Mouse (Mus musculus): ENCODE results near the gene Icosl. TPM values are rescaled to one million over a fixed set of nuclear protein-coding genes. Genes with fewer than 3 reads are reported as not detected.

Icosl gene
- polyA plus RNA-seq, 1 experiment from 2014 or later = 5.3 TPM

DNA sequence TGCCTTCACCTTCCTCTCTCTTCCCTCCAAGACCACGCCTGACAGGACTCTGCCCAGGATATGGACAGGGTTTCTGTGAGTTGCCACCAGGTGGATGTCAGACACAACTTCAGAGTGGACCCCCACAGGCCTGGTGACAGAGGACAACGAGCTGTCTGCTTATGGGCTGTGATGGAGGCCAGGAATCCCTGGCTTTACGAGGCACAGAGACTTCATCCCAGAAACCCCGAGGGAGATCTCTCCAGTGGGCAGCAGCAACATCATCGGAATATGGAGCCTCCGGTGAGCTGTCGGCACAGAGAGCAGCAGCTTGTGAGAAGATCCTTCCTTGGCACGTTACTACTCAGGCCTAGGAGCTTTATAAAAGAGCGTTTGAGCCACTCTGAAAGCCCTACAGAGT is 8.8 kb downstream of the Icosl start:
- no peak overlapping the region for H3K4me3 ChIP-seq (replicated peaks)
- no peak overlapping the region for H3K9ac ChIP-seq
- ATAC-seq (ENCODE audit: insufficient number of reproducible peaks, low FRiP score, low TSS enrichment, low read depth) = no peak
- H3K4me1 ChIP-seq = 0 out of 2 replicates have a peak, but pooled peaks cover 6% of the 10 kb centered on the region
- H3K4me2 ChIP-seq (replicated peaks) = no peak overlapping the region
- no peaks in the 10 kb centered on the region for H3K9me3 ChIP-seq (replicated peaks)
- no peaks in the 10 kb centered on the region for H3K36me3 ChIP-seq
- H3K27ac ChIP-seq (replicated peaks) = no peak overlapping the region
- no peaks in the 10 kb centered on the region for H3K27me3 ChIP-seq
- WGBS = 71% methylated on average over 9 of the region's 9 CpGs

DNA sequence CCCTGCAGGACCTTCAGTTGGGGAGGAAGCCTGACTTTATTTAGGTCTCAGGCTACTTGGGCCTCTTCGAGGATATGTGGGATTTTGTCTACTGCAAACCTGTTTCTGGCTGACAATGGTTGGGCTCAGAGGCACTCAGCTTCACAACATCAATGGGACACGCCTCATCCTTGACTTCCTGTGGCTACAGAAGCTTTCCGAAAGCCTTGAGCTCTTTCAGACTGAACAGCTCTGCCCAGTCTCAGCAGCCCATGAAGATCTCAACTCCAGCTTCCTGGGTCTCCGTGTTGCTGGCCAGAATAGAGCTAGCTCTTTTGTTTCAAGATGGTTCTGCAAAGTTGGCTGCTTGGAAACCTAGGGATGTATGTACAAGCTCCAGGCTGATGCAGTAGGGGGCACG is 9.2 kb downstream of the Icosl start:
- no peak overlapping the region for H3K4me3 ChIP-seq (replicated peaks)
- no peak overlapping the region for H3K27ac ChIP-seq (replicated peaks)
- H3K4me1 ChIP-seq = 0 out of 2 replicates have a peak, but pooled peaks cover 6% of the 10 kb centered on the region
- H3K36me3 ChIP-seq = no peaks in the 10 kb centered on the region
- H3K4me2 ChIP-seq (replicated peaks) = no peak overlapping the region
- H3K9ac ChIP-seq = no peak overlapping the region
- H3K27me3 ChIP-seq = no peaks in the 10 kb centered on the region
- 75% methylated on average over 5 of the region's 5 CpGs for WGBS
- ATAC-seq (ENCODE audit: insufficient number of reproducible peaks, low FRiP score, low TSS enrichment, low read depth) = no peak
- H3K9me3 ChIP-seq (replicated peaks) = no peaks in the 10 kb centered on the region

DNA sequence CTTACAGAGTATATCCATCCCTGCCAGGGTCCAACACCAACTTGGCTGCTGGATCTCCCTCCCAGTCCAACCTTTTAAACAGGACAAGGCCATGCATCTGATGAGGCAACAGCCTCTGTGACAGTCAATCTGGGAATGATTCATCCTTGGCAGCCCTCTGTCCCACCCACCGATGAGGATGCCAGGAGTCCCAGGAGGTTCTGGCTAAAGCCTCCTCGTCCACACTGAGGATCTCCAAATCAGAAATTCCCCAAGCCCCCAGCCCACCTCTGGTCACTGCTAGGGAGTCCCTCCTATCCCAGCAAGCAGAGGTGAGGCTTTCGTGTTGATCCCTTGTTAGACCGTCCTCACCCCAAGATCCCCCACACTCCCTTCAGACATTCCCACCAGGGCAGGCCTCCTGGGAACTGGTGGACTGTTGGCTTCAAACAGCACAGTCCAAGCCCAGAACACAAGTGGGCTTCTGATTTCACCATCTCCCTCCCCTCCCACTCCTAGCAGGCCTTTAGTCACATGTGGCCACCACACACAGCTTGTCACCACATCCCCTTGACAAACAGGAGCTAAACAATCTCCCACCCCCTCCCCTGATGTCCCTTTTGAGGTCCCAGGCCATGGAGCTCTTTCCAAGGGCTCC is 11.0 kb downstream of the Icosl start:
- 0 out of 2 replicates have a peak, but pooled peaks cover 6% of the 10 kb centered on the region for H3K4me1 ChIP-seq
- H3K27ac ChIP-seq (replicated peaks) = no peak overlapping the region
- WGBS = 73% methylated on average over 4 of the region's 4 CpGs
- H3K4me3 ChIP-seq (replicated peaks) = no peak overlapping the region
- no peak overlapping the region for H3K4me2 ChIP-seq (replicated peaks)
- H3K27me3 ChIP-seq = no peaks in the 10 kb centered on the region
- no peaks in the 10 kb centered on the region for H3K36me3 ChIP-seq
- H3K9me3 ChIP-seq (replicated peaks) = no peaks in the 10 kb centered on the region
- no peak for ATAC-seq (ENCODE audit: insufficient number of reproducible peaks, low FRiP score, low TSS enrichment, low read depth)
- H3K9ac ChIP-seq = no peak overlapping the region

GRCm38 (mm10) chr10:78084073-78084472 is 15.0 kb downstream of the Icosl start:
- no peak for ATAC-seq (ENCODE audit: insufficient number of reproducible peaks, low FRiP score, low TSS enrichment, low read depth)
- Histone ChIP-seq H3K36me3 (no peaks in the 10 kb centered on the region), H3K27me3 (no peaks in the 10 kb centered on the region), H3K27ac (replicated peaks) (no peak overlapping the region), H3K4me2 (replicated peaks) (no peak overlapping the region), H3K9me3 (replicated peaks) (no peaks in the 10 kb centered on the region), H3K4me3 (replicated peaks) (no peak overlapping the region), H3K4me1 (0 out of 2 replicates have a peak, but pooled peaks cover 6% of the 10 kb centered on the region), H3K9ac (no peak overlapping the region)
- 55% methylated on average over 1 of the region's 1 CpGs for WGBS

DNA sequence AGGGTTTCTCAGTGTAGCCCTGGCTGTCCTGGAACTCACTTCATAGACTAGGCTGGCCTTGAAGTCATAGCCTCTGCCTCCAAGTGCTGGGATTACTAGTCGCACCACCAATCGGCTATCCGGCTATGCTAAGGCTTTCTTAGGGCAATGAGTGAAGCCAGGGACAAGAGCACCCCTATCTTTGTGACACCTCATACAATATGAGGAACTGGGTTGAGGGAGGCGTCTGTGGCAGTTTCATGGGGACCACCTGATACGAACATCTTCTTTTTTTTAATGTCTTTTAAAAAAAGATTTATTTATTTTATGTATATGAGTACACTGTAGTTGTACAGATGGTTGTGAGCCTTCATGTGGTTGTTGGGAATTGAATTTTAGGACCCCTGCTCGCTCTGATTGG is 16.6 kb downstream of the Icosl start:
- Histone ChIP-seq H3K27me3 (no peaks in the 10 kb centered on the region), H3K4me1 (no peaks in the 10 kb centered on the region), H3K9ac (no peak overlapping the region), H3K4me3 (replicated peaks) (no peak overlapping the region), H3K9me3 (replicated peaks) (no peaks in the 10 kb centered on the region), H3K36me3 (no peaks in the 10 kb centered on the region), H3K27ac (replicated peaks) (no peak overlapping the region), H3K4me2 (replicated peaks) (no peak overlapping the region)
- ATAC-seq (ENCODE audit: insufficient number of reproducible peaks, low FRiP score, low TSS enrichment, low read depth) = no peak
- WGBS = 91% methylated on average over 6 of the region's 6 CpGs

DNA sequence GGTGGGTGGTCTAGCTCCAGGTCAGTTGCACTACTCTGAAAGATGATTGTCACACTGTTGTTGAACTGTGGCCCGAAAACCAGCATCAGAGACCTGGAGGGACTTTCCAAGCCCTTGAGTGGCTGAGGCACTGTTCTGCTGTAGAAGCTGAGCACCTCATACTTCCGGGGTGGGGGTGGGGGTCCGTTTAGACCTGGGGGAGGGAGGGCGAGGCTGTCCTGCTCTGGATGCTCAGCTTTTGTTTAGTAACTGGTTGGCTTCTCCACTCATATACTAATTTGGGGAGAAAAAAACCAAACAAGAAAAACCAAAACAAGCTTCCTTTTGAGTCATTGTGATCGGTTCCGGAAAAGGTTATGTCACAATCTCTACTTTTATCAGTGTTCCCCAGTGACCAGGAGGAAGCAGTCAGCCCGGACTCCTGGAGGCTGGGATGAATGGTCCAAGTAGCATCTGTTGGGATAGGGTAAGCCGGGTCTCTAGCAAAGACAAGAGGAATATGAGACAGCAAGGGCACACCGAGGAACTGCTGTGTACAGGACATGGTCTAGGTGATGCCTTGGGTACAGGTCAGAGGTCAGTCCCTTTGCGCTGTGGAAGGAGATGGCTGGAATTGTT is 17.5 kb downstream of the Icosl start:
- Histone ChIP-seq H3K27me3 (no peaks in the 10 kb centered on the region), H3K27ac (replicated peaks) (no peak overlapping the region), H3K4me2 (replicated peaks) (no peak overlapping the region), H3K4me3 (replicated peaks) (no peak overlapping the region), H3K36me3 (no peaks in the 10 kb centered on the region), H3K9me3 (replicated peaks) (no peaks in the 10 kb centered on the region), H3K4me1 (no peaks in the 10 kb centered on the region), H3K9ac (no peak overlapping the region)
- no peak for ATAC-seq (ENCODE audit: insufficient number of reproducible peaks, low FRiP score, low TSS enrichment, low read depth)
- 77% methylated on average over 10 of the region's 10 CpGs for WGBS

DNA sequence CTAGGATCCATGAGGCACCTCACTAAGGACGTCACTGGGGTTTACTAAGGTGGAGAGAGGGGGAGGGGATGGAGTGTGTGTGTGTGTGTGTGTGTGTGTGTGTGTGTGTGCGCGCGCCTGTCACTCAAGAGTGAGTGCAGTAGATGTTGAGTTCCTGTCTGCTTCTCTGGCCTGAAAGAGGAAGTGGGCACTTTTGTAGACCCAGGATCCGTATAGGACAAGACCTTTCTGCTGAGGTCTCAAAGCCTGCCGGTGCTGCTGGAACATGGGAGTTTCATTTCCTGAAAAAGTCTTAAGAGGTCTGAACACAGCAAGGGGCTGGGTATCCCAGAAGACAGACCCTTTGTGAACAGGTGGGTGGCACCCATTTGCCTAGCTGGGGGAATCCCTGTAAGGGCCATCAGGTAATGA is 18.0 kb downstream of the Icosl start:
- ATAC-seq (ENCODE audit: insufficient number of reproducible peaks, low FRiP score, low TSS enrichment, low read depth) = no peak
- WGBS = 81% methylated on average over 6 of the region's 6 CpGs
- no peaks in the 10 kb centered on the region for H3K27me3 ChIP-seq

DNA sequence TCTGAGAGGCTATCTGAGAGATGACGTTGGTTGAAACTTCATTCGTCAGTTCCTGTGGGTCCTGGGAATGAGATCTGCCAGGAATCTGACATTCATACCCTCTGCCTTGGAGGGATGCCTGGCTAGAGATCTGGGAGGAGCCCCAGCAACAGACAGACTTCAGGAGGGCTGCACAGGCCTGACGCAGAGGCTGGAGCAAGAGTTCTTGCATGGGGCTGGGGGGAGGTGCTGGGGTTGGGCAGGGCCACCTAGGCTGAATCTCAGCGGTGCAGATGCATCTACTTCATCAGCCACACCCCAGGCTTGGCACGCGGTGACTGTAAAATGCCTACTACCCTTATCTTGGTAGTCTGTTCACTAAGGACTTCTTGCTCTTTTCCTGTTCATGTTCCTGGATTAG is 21.1 kb downstream of the Icosl start:
- Histone ChIP-seq H3K9me3 (replicated peaks) (no peaks in the 10 kb centered on the region), H3K4me3 (replicated peaks) (no peak overlapping the region), H3K9ac (no peak overlapping the region), H3K4me2 (replicated peaks) (no peak overlapping the region), H3K4me1 (no peaks in the 10 kb centered on the region), H3K27me3 (no peaks in the 10 kb centered on the region), H3K36me3 (no peaks in the 10 kb centered on the region), H3K27ac (replicated peaks) (no peak overlapping the region)
- ATAC-seq (ENCODE audit: insufficient number of reproducible peaks, low FRiP score, low TSS enrichment, low read depth) = 0 out of 2 replicates have a peak, but pooled peaks have one; percentile 31
- WGBS = 36% methylated on average over 6 of the region's 6 CpGs

More for the DNA sequence above, 18.0 kb downstream of the Icosl start:
- no peaks in the 10 kb centered on the region for H3K4me1 ChIP-seq
- no peak overlapping the region for H3K4me3 ChIP-seq (replicated peaks)
- no peak overlapping the region for H3K4me2 ChIP-seq (replicated peaks)
- H3K27ac ChIP-seq (replicated peaks) = no peak overlapping the region
- H3K36me3 ChIP-seq = no peaks in the 10 kb centered on the region
- H3K9me3 ChIP-seq (replicated peaks) = no peaks in the 10 kb centered on the region
- no peak overlapping the region for H3K9ac ChIP-seq

DNA sequence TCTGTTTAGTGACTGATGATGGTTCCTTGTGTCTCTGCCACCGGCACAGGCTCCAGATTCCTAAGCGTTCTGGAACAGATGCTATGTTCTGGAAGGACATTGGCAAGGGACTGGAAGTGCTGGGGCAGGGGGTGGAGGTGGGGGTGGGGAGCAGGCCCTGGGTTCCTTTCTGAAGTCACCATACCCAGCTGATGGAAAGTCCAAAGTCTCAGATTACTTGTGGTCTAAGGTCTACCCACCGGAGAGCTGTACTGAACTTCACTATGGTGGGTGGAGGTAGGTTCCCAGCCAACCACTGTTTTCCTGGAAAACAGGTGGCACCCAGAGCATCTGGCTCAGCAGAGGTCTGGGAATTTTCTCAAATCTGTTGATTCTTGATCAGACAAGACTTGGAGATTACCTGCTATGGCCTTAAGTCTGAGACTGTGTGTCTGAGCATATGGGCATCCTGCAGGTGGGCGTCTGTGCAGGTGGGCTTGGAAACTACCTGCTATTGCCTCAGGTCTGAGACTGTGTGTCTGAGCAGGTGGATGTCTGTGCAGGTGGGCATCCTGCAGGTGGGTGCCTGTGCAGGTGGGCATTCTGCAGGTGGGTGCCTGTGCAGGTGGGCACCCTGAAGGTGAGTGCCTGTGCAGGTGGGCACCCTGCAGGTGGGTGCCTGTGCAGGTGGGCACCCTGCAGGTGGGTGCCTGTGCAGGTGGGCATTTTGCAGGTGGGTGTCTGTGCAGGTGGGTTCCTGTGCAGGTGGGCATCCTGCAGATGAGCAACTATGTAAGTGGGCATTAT is 21.8 kb downstream of the Icosl start:
- Histone ChIP-seq H3K9ac (no peak overlapping the region), H3K9me3 (replicated peaks) (no peaks in the 10 kb centered on the region), H3K27me3 (no peaks in the 10 kb centered on the region), H3K36me3 (no peaks in the 10 kb centered on the region), H3K4me2 (replicated peaks) (no peak overlapping the region), H3K4me1 (no peaks in the 10 kb centered on the region), H3K27ac (replicated peaks) (no peak overlapping the region), H3K4me3 (replicated peaks) (no peak overlapping the region)
- no peak for ATAC-seq (ENCODE audit: insufficient number of reproducible peaks, low FRiP score, low TSS enrichment, low read depth)
- 78% methylated on average over 4 of the region's 4 CpGs for WGBS

- H3K4me1 ChIP-seq = no peaks in the 10 kb centered on the region
- H3K36me3 ChIP-seq = no peaks in the 10 kb centered on the region
- H3K27me3 ChIP-seq = no peaks in the 10 kb centered on the region
- no peak overlapping the region for H3K4me3 ChIP-seq (replicated peaks)
- no peak overlapping the region for H3K27ac ChIP-seq (replicated peaks)
- H3K9me3 ChIP-seq (replicated peaks) = no peaks in the 10 kb centered on the region
- H3K9ac ChIP-seq = no peak overlapping the region
- WGBS = 84% methylated on average over 23 of the region's 23 CpGs
- H3K4me2 ChIP-seq (replicated peaks) = no peak overlapping the region
- no peak for ATAC-seq (ENCODE audit: insufficient number of reproducible peaks, low FRiP score, low TSS enrichment, low read depth)
Measured at GRCm38 (mm10) chr10:78091865-78092724, 23.0 kb downstream of the Icosl start.

DNA sequence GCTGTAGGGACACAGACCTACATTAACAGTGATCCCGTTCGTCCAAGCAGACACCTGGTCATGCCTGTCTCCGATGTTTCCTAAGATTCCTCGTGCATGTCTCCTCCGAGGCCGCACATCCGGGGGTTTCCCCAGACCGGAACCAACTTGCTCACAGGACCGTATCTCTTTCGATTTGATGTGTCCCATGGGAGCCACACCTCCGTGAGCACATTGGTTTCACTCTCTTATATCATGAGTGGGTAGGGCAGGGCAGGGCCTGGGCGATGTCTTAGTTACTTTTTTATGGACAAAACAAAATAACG is 23.6 kb downstream of the Icosl start:
- Histone ChIP-seq H3K4me1 (no peaks in the 10 kb centered on the region), H3K27me3 (no peaks in the 10 kb centered on the region), H3K9ac (no peak overlapping the region), H3K36me3 (no peaks in the 10 kb centered on the region), H3K4me3 (replicated peaks) (no peak overlapping the region), H3K4me2 (replicated peaks) (no peak overlapping the region), H3K9me3 (replicated peaks) (no peaks in the 10 kb centered on the region), H3K27ac (replicated peaks) (no peak overlapping the region)
- no peak for ATAC-seq (ENCODE audit: insufficient number of reproducible peaks, low FRiP score, low TSS enrichment, low read depth)
- 90% methylated on average over 13 of the region's 13 CpGs for WGBS

Data from embryonic facial prominence, embryonic 15.5 days (tissue).